Mouse (Mus musculus) kidney, postnatal 0 days (tissue): ENCODE data around the gene Slc25a18. TPM values are rescaled to one million over a fixed set of nuclear protein-coding genes. Genes with fewer than 3 reads are reported as not detected.
A peak's percentile ranks its signal among the peaks of the same experiment; 100 is the strongest.

Experiments
- ATAC-seq: fragments of 200-750 bp; cut with Nextera tagmentation; replicated peaks from 2 replicates; pipeline ENCODE4 v1.8.0; 2017; ENCODE audit warnings: low read depth, moderate number of reproducible peaks, moderate TSS enrichment, moderate library complexity; ENCODE audit not compliant: low FRiP score
- DNase-seq: peaks from one replicate; pipeline ENCODE4 v3.0.0-alpha.2; 2016; ENCODE audit warnings: low spot score
- H3K27ac ChIP-seq: fragments of 300-500 bp; sonication (generic); 2 replicates; pipeline ENCODE4 v1.5.1; 2014; ENCODE audit warnings: mild to moderate bottlenecking
- H3K27me3 ChIP-seq: fragments of 300-500 bp; sonication (generic); 2 replicates; pipeline ENCODE4 v1.6.1; 2014; ENCODE audit warnings: low read length, mixed read lengths; ENCODE audit not compliant: insufficient read depth
- H3K36me3 ChIP-seq: fragments of 300-500 bp; sonication (generic); 2 replicates; pipeline ENCODE4 v1.6.1; 2014; ENCODE audit warnings: low read length, mixed read lengths; ENCODE audit not compliant: insufficient read depth
- H3K4me1 ChIP-seq: fragments of 300-500 bp; sonication (generic); replicated peaks from 2 replicates; pipeline ENCODE4 v1.6.1; 2014; ENCODE audit warnings: antibody characterized with exemption, low read length, mixed read lengths; ENCODE audit not compliant: insufficient read depth
- H3K4me2 ChIP-seq: fragments of 300-500 bp; sonication (generic); 2 replicates; pipeline ENCODE4 v1.6.1; 2014; ENCODE audit warnings: mild to moderate bottlenecking, low read length, moderate library complexity, mixed read lengths
- H3K4me3 ChIP-seq: fragments of 300-500 bp; sonication (generic); replicated peaks from 2 replicates; pipeline ENCODE4 v1.5.1; 2014; ENCODE audit warnings: low read depth, low read length
- H3K9ac ChIP-seq: fragments of 300-500 bp; sonication (generic); 2 replicates; pipeline ENCODE4 v1.6.1; 2014; ENCODE audit warnings: low read depth, low read length
- H3K9me3 ChIP-seq: fragments of 300-500 bp; sonication (generic); replicated peaks from 2 replicates; pipeline ENCODE4 v1.6.1; 2016; ENCODE audit warnings: low read length, inconsistent platforms, mixed read lengths
- CTCF ChIP-seq: IDR thresholded peaks from 2 replicates; pipeline ENCODE4 v1.5.1; 2016; ENCODE audit warnings: antibody characterized with exemption, low read depth, mild to moderate bottlenecking, moderate library complexity
- WGBS: fragments of 180-500 bp; shearing (Covaris S2); extraction: QIAGEN DNeasy Blood & Tissue Kit; methylation state at CpG from one replicate; pipeline ENCODE4 v1.1.7; 2014; 5-methylcytosine and 5-hydroxymethylcytosine counted together
- polyA plus RNA-seq: library from polyadenylated mRNA; unstranded; fragments of >200 nt; fragmentation: Nextera tagmentation; extraction: Ambion mirVana; gene quantifications from 2 replicates; pipeline ENCODE4 v1.2.1, GENCODE M21; 2015

The Slc25a18 gene
- polyA plus RNA-seq, 1 experiment from 2014 or later, result not detected

GRCm38 (mm10) chr6:120792947-120793346 lies 19.6 kb downstream of the Slc25a18 start:
- no peak for ATAC-seq
- 71% methylated on average over 8 of the region's 8 CpGs for WGBS
- peak; percentile 52 for TF ChIP-seq CTCF
- H3K4me1 ChIP-seq, result no peaks in the 10 kb centered on the region
- no peak overlapping the region for H3K9ac ChIP-seq
- peaks cover 49% of the 10 kb centered on the region for H3K36me3 ChIP-seq
- H3K27me3 ChIP-seq, result no peaks in the 10 kb centered on the region
- no peak overlapping the region for H3K27ac ChIP-seq
- DNase-seq, result no peak
- H3K9me3 ChIP-seq, result no peaks in the 10 kb centered on the region
- no peak overlapping the region for H3K4me2 ChIP-seq
- H3K4me3 ChIP-seq, result no peak overlapping the region

- H3K27ac ChIP-seq, result no peak overlapping the region
- H3K4me2 ChIP-seq, result no peak overlapping the region
- no peaks in the 10 kb centered on the region for H3K9me3 ChIP-seq
- ATAC-seq (no peak), DNase-seq (no peak)
- no peak overlapping the region for H3K4me3 ChIP-seq
- no peaks in the 10 kb centered on the region for H3K27me3 ChIP-seq
- H3K4me1 ChIP-seq, result no peaks in the 10 kb centered on the region
- WGBS, result 87% methylated on average over 5 of the region's 5 CpGs
- H3K36me3 ChIP-seq, result peaks cover 59% of the 10 kb centered on the region
- no peak for TF ChIP-seq CTCF
- no peak overlapping the region for H3K9ac ChIP-seq
Observed at GRCm38 (mm10) chr6:120795422-120796086, 22.2 kb downstream of the Slc25a18 start.

GRCm38 (mm10) chr6:120796111-120796510 lies 22.7 kb downstream of the Slc25a18 start:
- ATAC-seq, result no peak
- H3K4me1 ChIP-seq, result no peaks in the 10 kb centered on the region
- H3K27me3 ChIP-seq, result no peaks in the 10 kb centered on the region

DNA sequence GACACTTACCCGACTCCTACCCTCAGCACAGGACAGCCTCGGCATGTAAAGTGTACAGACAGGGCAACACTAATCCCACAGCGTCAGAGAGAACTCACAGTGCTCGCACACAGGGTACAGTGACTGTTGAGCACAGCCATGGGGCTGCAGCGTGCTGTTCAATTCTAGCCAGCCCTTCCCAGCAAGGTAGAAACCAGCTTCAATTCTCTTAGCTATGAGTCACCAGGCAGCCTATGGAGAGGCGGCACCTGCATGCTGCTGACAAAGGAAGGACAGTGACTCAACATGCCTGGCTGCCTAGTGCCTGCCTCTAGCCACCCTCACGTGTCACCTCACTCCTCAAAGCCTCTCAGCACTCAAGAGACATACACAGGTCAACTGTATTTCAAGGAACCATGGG lies 24.6 kb downstream of the Slc25a18 start:
- no peak for ATAC-seq
- Histone ChIP-seq H3K4me1 (no peaks in the 10 kb centered on the region), H3K27me3 (no peaks in the 10 kb centered on the region), H3K4me3 (no peak overlapping the region), H3K36me3 (peaks cover 62% of the 10 kb centered on the region), H3K27ac (no peak overlapping the region), H3K9me3 (no peaks in the 10 kb centered on the region), H3K4me2 (no peak overlapping the region), H3K9ac (no peak overlapping the region)
- DNase-seq, result no peak
- 86% methylated on average over 7 of the region's 7 CpGs for WGBS
- TF ChIP-seq CTCF, result no peak

More at GRCm38 (mm10) chr6:120796111-120796510, 22.7 kb downstream of the Slc25a18 start:
- WGBS, result 89% methylated on average over 2 of the region's 2 CpGs
- Histone ChIP-seq H3K4me3 (no peak overlapping the region), H3K4me2 (no peak overlapping the region), H3K9me3 (no peaks in the 10 kb centered on the region), H3K27ac (no peak overlapping the region), H3K9ac (no peak overlapping the region), H3K36me3 (peaks cover 64% of the 10 kb centered on the region)
- no peak for TF ChIP-seq CTCF
- DNase-seq, result no peak

DNA sequence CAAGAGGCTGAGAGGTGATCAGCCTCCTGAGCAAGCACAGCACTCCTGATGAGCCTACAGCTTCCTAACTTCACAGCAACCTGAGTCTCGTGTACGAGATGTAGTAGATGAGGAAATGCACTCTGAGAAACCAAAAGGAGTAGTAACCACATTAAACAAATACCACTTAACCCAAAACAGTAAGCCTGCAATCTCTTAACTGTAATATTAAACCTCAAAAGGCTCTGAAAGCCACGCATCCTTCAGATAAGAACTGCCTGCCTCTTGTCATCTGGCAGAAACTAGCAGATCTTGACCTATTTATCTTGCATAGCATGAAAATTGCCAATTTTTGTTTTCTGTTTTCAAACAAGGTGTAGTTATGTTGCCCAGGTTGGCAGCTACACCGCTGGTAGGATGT lies 25.5 kb downstream of the Slc25a18 start:
- 89% methylated on average over 4 of the region's 4 CpGs for WGBS
- Histone ChIP-seq H3K9ac (no peak overlapping the region), H3K4me3 (no peak overlapping the region), H3K36me3 (peaks cover 62% of the 10 kb centered on the region), H3K27me3 (no peaks in the 10 kb centered on the region), H3K4me1 (no peaks in the 10 kb centered on the region), H3K4me2 (no peak overlapping the region), H3K27ac (no peak overlapping the region), H3K9me3 (no peaks in the 10 kb centered on the region)
- ATAC-seq (no peak), DNase-seq (no peak)
- TF ChIP-seq CTCF, result no peak

DNA sequence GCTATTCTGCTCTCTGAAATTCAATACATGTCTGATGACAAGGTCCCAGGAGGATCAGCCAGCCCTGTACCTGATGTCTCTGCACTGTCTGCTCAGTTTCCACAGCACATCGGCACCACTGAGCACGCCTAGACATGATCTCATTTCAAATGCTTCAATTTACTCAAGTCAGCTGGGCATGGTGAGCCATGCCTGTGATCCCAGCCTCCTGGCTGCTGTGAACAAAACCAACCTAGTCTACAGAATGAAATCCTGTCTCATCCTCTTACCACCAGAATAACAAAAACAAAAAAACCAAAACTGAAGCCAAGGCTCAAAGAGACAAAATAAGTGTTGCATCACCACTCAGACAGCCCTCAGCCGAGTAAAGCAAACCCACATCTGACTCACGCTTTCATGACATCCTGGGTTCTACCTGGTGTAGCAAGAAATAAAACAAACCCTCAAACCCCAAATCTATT lies 26.2 kb downstream of the Slc25a18 start:
- 88% methylated on average over 4 of the region's 4 CpGs for WGBS
- no peak for DNase-seq
- no peaks in the 10 kb centered on the region for H3K4me1 ChIP-seq
- H3K4me3 ChIP-seq, result no peak overlapping the region
- peaks cover 62% of the 10 kb centered on the region for H3K36me3 ChIP-seq
- TF ChIP-seq CTCF, result no peak
- H3K27ac ChIP-seq, result no peak overlapping the region
- ATAC-seq, result no peak
- H3K9ac ChIP-seq, result no peak overlapping the region
- no peak overlapping the region for H3K4me2 ChIP-seq
- no peaks in the 10 kb centered on the region for H3K9me3 ChIP-seq
- H3K27me3 ChIP-seq, result no peaks in the 10 kb centered on the region
